8 mouse cellular contexts compared by ENCODE assay signal in genomic region chr19:9978431-9978951, GRCm38 (mm10). TPM values are rescaled to one million over a fixed set of nuclear protein-coding genes. Genes with fewer than 3 reads are reported as not detected.
DNase-seq lines count a peak whose midpoint lies in the region; ATAC-seq and TF ChIP-seq lines count a peak whose summit lies in the region.

No protein-coding gene starts in this region.

- H3K9ac ChIP-seq in midbrain, postnatal 0 days (replicated peaks; ENCODE audit: low read length, poor library complexity, severe bottlenecking): no peak overlapping the region
- no peak overlapping the region for H3K9ac ChIP-seq in midbrain, embryonic 15.5 days
- H3K9ac ChIP-seq in forebrain, embryonic 12.5 days: no peak overlapping the region

- TF ChIP-seq CTCF in midbrain, postnatal 0 days (IDR thresholded peaks at IDR 0.05): no peak
- TF ChIP-seq CTCF in bone marrow macrophage, adult 2 months (IDR thresholded peaks at IDR 0.05; ENCODE audit: low read depth, low read length): no peak
- no peak for TF ChIP-seq CTCF in lung, adult 2 months (IDR thresholded peaks at IDR 0.05; ENCODE audit: insufficient read depth, low read length)

- no peak overlapping the region for H3K27ac ChIP-seq in midbrain, postnatal 0 days (ENCODE audit: low read depth, low read length)
- no peak overlapping the region for H3K27ac ChIP-seq in midbrain, embryonic 15.5 days
- peak overlapping the region; percentile 99 for H3K27ac ChIP-seq in bone marrow macrophage, adult 2 months (ENCODE audit: insufficient read depth, low read depth, low read length)
- H3K27ac ChIP-seq in forebrain, embryonic 12.5 days: no peak overlapping the region

- no peak overlapping the region for H3K4me3 ChIP-seq in midbrain, postnatal 0 days (ENCODE audit: low read depth, low read length)
- H3K4me3 ChIP-seq in midbrain, embryonic 15.5 days: no peak overlapping the region
- H3K4me3 ChIP-seq in bone marrow macrophage, adult 2 months (ENCODE audit: insufficient read depth, low read length): peak overlapping the region; percentile 2; the same call in 1 of the 2 replicates
- H3K4me3 ChIP-seq in lung, adult 2 months (replicated peaks; ENCODE audit: extremely low read depth, low read depth, low read length): no peak overlapping the region
- H3K4me3 ChIP-seq in forebrain, embryonic 12.5 days (replicated peaks): no peak overlapping the region

- H3K4me2 ChIP-seq in midbrain, postnatal 0 days (ENCODE audit: low read depth, low read length, poor library complexity, severe bottlenecking): no peak overlapping the region
- H3K4me2 ChIP-seq in midbrain, embryonic 15.5 days: no peak overlapping the region
- H3K4me2 ChIP-seq in forebrain, embryonic 12.5 days: no peak overlapping the region

- TF ChIP-seq POLR2A in bone marrow macrophage, adult 2 months (IDR thresholded peaks at IDR 0.05; ENCODE audit: borderline replicate concordance, low read depth, low read length): no peak
- TF ChIP-seq POLR2A in lung, adult 2 months (IDR thresholded peaks at IDR 0.05; ENCODE audit: borderline replicate concordance, extremely low read depth, low read depth, low read length): no peak

- H3K9me3 ChIP-seq in midbrain, postnatal 0 days (ENCODE audit: low read length): no peaks in the 10 kb centered on the region
- H3K9me3 ChIP-seq in midbrain, embryonic 15.5 days: no peaks in the 10 kb centered on the region
- H3K9me3 ChIP-seq in forebrain, embryonic 12.5 days: no peaks in the 10 kb centered on the region

- peaks cover 10% of the 10 kb centered on the region; the same call in 1 of the 2 replicates for H3K4me1 ChIP-seq in midbrain, postnatal 0 days (ENCODE audit: insufficient read depth, low read length)
- H3K4me1 ChIP-seq in midbrain, embryonic 15.5 days: peaks cover 11% of the 10 kb centered on the region
- H3K4me1 ChIP-seq in bone marrow macrophage, adult 2 months (ENCODE audit: control insufficient read depth, insufficient read depth, low read length): peaks cover 55% of the 10 kb centered on the region
- H3K4me1 ChIP-seq in lung, adult 2 months (ENCODE audit: control insufficient read depth, insufficient read depth, low read length): peaks cover 8% of the 10 kb centered on the region
- H3K4me1 ChIP-seq in forebrain, embryonic 12.5 days: peaks cover 10% of the 10 kb centered on the region

- H3K36me3 ChIP-seq in midbrain, postnatal 0 days (ENCODE audit: insufficient read depth, low read length): no peaks in the 10 kb centered on the region
- H3K36me3 ChIP-seq in midbrain, embryonic 15.5 days (replicated peaks): no peaks in the 10 kb centered on the region
- H3K36me3 ChIP-seq in forebrain, embryonic 12.5 days (replicated peaks): no peaks in the 10 kb centered on the region

- no peaks in the 10 kb centered on the region for H3K27me3 ChIP-seq in midbrain, postnatal 0 days (ENCODE audit: insufficient read depth, low read length)
- no peaks in the 10 kb centered on the region for H3K27me3 ChIP-seq in midbrain, embryonic 15.5 days (replicated peaks)
- H3K27me3 ChIP-seq in forebrain, embryonic 12.5 days: no peaks in the 10 kb centered on the region

- DNase-seq in midbrain, postnatal 0 days (ENCODE audit: low spot score): peak; percentile 62
- peak; percentile 82 to 84 for DNase-seq in gastrocnemius, postnatal 36 days
- peak; percentile 93 for DNase-seq in kidney, postnatal 14 days
- DNase-seq in lung, adult 2 months: peak; percentile 89
- DNase-seq in spleen, postnatal 10 days (ENCODE audit: low spot score in 2 of 2): peak; percentile 74 to 86

- intact Hi-C loops in gastrocnemius, postnatal 36 days (cut with DNase I): no loop called here

- 67% methylated on average over 5 of the region's 5 CpGs for WGBS in midbrain, postnatal 0 days
- 59% methylated on average over 5 of the region's 5 CpGs for WGBS in midbrain, embryonic 15.5 days
- WGBS in lung, adult 2 months: 6% methylated on average over 5 of the region's 5 CpGs
- 67% methylated on average over 5 of the region's 5 CpGs for WGBS in forebrain, embryonic 12.5 days

- ATAC-seq in midbrain, postnatal 0 days (ENCODE audit: low FRiP score): no peak
- no peak for ATAC-seq in midbrain, embryonic 15.5 days (replicated peaks)
- ATAC-seq in forebrain, embryonic 12.5 days (ENCODE audit: low FRiP score): no peak

RNA-seq across cellular contexts. Expression of gene Fth1, which starts 1.9 kb away (rescaled TPM):
- total RNA-seq in midbrain, postnatal 0 days (2014; rRNA removed): 337 and 436 TPM in 2 replicates
- polyA plus RNA-seq in midbrain, postnatal 0 days (2015; fragmentation: Nextera tagmentation; extraction: Ambion mirVana): 2,585 and 2,689 TPM in 2 replicates
- polyA plus RNA-seq in midbrain, embryonic 15.5 days (2015; fragmentation: Nextera tagmentation; extraction: Ambion mirVana): 1,452 and 1,467 TPM in 2 replicates
- 20,335 and 20,363 TPM in 2 replicates for polyA plus RNA-seq in bone marrow macrophage, adult 2 months (2012; ENCODE audit: insufficient read depth, insufficient read length, missing spikeins)
- 1,000 to 10,000 TPM; 1,946 to 2,068 TPM for total RNA-seq in gastrocnemius, postnatal 36 days (2021)
- polyA plus RNA-seq in lung, adult 2 months (2012; rRNA removed): 4,642 and 7,955 TPM in 2 replicates
- polyA plus RNA-seq in forebrain, embryonic 12.5 days (2016; fragmentation: Nextera tagmentation; extraction: Ambion mirVana): 1,239 and 1,358 TPM in 2 replicates

RNA-seq across cellular contexts. Expression of gene Best1, which starts 22.9 kb away (rescaled TPM):
- total RNA-seq in midbrain, postnatal 0 days (2014; rRNA removed): 2.5 and 4.1 TPM in 2 replicates
- polyA plus RNA-seq in midbrain, postnatal 0 days (2015; fragmentation: Nextera tagmentation; extraction: Ambion mirVana): 2.9 and 3.5 TPM in 2 replicates
- 1.7 and 3.2 TPM in 2 replicates for polyA plus RNA-seq in midbrain, embryonic 15.5 days (2015; fragmentation: Nextera tagmentation; extraction: Ambion mirVana)
- polyA plus RNA-seq in bone marrow macrophage, adult 2 months (2012; ENCODE audit: insufficient read depth, insufficient read length, missing spikeins): 0.44 and 2.3 TPM in 2 replicates
- total RNA-seq in gastrocnemius, postnatal 36 days (2021): under 1 TPM in 1 of 2 experiments, not detected in 1; 0.15 TPM
- 2.3 and 3.1 TPM in 2 replicates for polyA plus RNA-seq in lung, adult 2 months (2012; rRNA removed)
- 1.1 and 1.4 TPM in 2 replicates for polyA plus RNA-seq in forebrain, embryonic 12.5 days (2016; fragmentation: Nextera tagmentation; extraction: Ambion mirVana)

RNA-seq across cellular contexts. Expression of gene Rab3il1, which starts 23.0 kb away (rescaled TPM):
- 20.6 and 23.3 TPM in 2 replicates for total RNA-seq in midbrain, postnatal 0 days (2014; rRNA removed)
- polyA plus RNA-seq in midbrain, postnatal 0 days (2015; fragmentation: Nextera tagmentation; extraction: Ambion mirVana): 21.7 and 23.5 TPM in 2 replicates
- polyA plus RNA-seq in midbrain, embryonic 15.5 days (2015; fragmentation: Nextera tagmentation; extraction: Ambion mirVana): 24.5 and 29.2 TPM in 2 replicates
- polyA plus RNA-seq in bone marrow macrophage, adult 2 months (2012; ENCODE audit: insufficient read depth, insufficient read length, missing spikeins): 156 and 178 TPM in 2 replicates
- 1 to 10 TPM; 4.5 to 4.6 TPM for total RNA-seq in gastrocnemius, postnatal 36 days (2021)
- polyA plus RNA-seq in lung, adult 2 months (2012; rRNA removed): 10.5 and 13.8 TPM in 2 replicates
- polyA plus RNA-seq in forebrain, embryonic 12.5 days (2016; fragmentation: Nextera tagmentation; extraction: Ambion mirVana): 19.0 and 22.7 TPM in 2 replicates
